Mouse (Mus musculus): Measurements from ENCODE around the gene Tstd2.

GRCm38 (mm10) chr4:46087427-46087771, 51.1 kb downstream of the Tstd2 start:
- TF ChIP-seq CTCF (IDR thresholded peaks at IDR 0.05; ENCODE audit: extremely low read depth, insufficient read depth, insufficient read length, insufficient replicate concordance) (no peak), POLR2A (IDR thresholded peaks at IDR 0.05; ENCODE audit: low read depth, low read length) (no peak)

Measured in spleen, adult 2 months (tissue).